Mouse (Mus musculus) cortical plate, adult 2 months (tissue): ENCODE data around the gene Fancd2os. TPM values are rescaled to one million over a fixed set of nuclear protein-coding genes. Genes with fewer than 3 reads are reported as not detected.

Source experiments
- H3K27ac ChIP-seq: fragments of 200-500 bp; 2 replicates; pipeline ENCODE4 v1.5.1; 2012; ENCODE audit warnings: low read length, control low read depth, inconsistent platforms; ENCODE audit not compliant: insufficient read depth
- H3K4me1 ChIP-seq: fragments of 200-500 bp; 2 replicates; pipeline ENCODE4 v1.6.1; 2011; ENCODE audit warnings: low read length; ENCODE audit not compliant: control insufficient read depth, insufficient read depth
- H3K4me3 ChIP-seq: fragments of 200-500 bp; 2 replicates; pipeline ENCODE4 v1.5.1; 2011; ENCODE audit warnings: mild to moderate bottlenecking, low read length, control low read depth; ENCODE audit not compliant: insufficient read depth
- CTCF ChIP-seq: fragments of 200-500 bp; IDR thresholded peaks from 2 replicates; pipeline ENCODE4 v1.5.1; 2011; ENCODE audit warnings: mild to moderate bottlenecking, control low read depth, low read length; ENCODE audit not compliant: insufficient read depth; ENCODE audit errors: extremely low read depth
- POLR2A ChIP-seq: fragments of 200-500 bp; IDR thresholded peaks from 2 replicates; pipeline ENCODE4 v1.6.1; 2011; ENCODE audit warnings: mild to moderate bottlenecking, low read length, control low read depth; ENCODE audit not compliant: insufficient read depth; ENCODE audit errors: extremely low read depth
- polyA plus RNA-seq: library from polyadenylated mRNA; depleted of rRNA; stranded (reverse); fragments of >200 nt; gene quantifications from 2 replicates; pipeline ENCODE4 v1.2.3, GENCODE M21; 2012

Gene Fancd2os
- polyA plus RNA-seq, 1 experiment = 0.19 TPM

DNA sequence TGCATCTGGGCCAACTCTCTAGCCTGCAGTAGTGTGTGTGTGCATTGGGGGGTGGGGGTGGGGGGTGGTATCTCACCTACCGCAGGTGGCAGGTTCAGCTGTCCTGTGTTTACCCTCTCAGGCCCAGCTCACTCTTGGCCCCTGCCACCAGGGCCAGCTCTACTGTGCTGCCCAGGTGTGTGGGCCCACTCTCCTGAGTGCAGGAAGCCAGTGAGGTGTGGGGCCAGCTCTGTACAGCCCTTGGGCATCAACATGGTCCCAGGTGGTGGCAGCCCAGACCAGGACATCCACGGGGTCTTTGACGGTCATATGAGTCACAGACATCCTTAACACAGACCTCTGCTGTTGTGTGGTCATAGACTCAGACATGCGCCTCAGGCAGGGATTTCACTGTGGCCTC is 32.3 kb upstream of the Fancd2os start:
- TF ChIP-seq CTCF (no peak), POLR2A (no peak)

DNA sequence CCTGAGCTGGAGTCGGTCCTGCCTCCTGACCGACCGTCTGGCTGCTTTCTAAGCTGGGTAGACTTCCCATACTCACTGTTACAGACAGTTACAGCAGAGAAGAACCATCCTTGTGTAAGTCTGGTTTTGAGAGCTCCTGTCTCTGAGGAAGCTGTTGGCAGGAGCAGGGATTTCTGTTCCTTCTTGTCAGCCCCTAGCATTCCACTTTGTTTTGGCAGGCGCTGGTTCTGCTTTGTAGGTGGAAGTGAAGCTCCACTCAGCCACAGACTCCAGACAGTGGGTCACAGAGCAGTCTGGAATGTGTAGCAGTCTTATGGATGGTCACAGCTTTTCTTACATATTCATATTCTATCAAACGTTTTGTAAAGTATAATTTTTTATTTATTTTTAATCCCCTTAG is 29.8 kb upstream of the Fancd2os start:
- H3K27ac ChIP-seq = no peak overlapping the region

More for the DNA sequence above, 32.3 kb upstream of the Fancd2os start:
- no peak overlapping the region for H3K4me3 ChIP-seq
- H3K4me1 ChIP-seq = no peaks in the 10 kb centered on the region; the same call in 1 of the 2 replicates
- H3K27ac ChIP-seq = no peak overlapping the region

DNA sequence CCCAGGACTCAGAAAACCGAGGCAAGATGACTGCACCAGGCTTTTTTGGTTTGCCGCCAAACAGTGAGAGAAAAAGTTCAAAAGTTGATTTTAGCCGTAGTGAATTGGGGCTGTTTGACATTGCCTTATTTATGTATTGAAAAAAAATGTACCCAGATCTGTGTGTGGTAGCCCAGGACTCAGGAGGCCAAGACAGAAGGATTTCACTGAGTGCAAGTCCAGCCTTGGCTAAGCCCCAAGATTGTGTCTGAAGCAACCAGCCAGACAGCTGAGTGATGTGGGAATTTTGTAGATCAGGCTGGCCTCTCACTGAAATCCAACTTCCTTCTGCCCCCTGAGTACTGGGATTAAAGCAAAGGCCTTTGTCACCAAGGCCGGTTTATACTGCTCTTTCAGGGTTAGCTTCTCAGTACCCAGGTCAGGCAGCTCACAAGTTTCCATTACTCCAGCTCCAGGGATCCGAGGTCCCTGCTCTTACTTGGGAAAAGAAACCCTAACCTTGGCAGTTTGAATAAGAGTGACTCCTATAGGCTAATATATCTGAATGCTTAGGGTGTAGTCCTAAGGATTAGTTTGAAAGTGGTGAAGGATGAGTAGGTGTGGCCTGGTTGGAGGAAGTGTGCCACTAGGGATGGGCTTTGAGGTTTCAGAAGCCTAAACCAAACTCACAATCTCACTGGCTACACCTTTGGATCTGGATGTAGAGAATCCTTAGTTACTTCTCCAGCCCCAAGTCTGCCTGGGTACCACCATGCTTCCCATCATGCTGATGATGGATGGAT is 24.7 kb upstream of the Fancd2os start:
- Histone ChIP-seq H3K4me3 (peak overlapping the region; percentile 71), H3K27ac (no peak overlapping the region), H3K4me1 (no peaks in the 10 kb centered on the region; the same call in 1 of the 2 replicates)
- TF ChIP-seq CTCF (no peak), POLR2A (no peak)

More for the DNA sequence above, 29.8 kb upstream of the Fancd2os start:
- TF ChIP-seq CTCF (no peak), POLR2A (no peak)
- Histone ChIP-seq H3K4me1 (no peaks in the 10 kb centered on the region; the same call in 1 of the 2 replicates), H3K4me3 (no peak overlapping the region)

DNA sequence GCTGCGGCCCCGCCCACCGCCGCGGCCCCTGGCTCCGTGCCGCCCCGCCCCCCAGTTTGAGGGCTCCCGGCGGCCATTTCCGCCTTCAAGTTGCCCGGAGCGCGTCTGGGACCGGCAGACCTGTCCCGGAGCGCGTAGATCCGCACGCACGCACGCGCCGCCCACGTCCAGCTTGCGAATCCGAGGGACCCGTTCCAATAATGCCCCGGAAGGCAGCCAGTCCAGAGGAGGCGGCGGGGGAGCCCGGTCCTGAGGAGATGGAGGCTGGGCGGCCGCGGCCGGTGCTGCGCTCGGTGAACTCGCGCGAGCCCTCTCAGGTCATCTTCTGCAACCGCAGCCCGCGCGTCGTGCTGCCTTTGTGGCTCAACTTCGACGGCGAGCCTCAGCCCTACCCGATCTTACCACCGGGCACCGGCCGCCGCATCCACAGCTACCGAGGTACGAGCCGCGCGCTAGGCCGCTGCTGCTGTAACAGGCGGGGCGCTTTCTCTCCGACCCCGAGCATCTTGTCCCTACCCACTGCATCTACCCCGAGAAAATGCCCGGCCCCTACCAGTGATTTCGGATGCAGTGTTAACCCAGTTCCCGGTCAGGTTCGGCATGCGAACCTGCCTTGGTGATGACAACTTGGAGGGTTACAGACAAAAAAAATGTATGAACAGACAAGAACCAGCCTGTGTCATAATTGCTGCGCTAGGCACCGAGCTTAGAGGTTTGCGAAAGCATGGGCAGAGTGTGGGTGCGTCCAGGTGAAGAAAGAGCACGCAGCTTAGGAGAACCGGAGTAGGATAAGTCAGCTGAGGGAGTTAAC is 23.6 kb upstream of the Fancd2os start, which contains the start of gene Vhl:
Gene Vhl (plus strand): TSS at position 19 of the 811 bp plus-strand sequence.
- peak within 1 kb of the TSS; percentile 85 for H3K27ac ChIP-seq
- peak within 1 kb of the TSS; percentile 71 for H3K4me3 ChIP-seq
- H3K4me1 ChIP-seq = no peaks in the 10 kb centered on the region; the same call in 1 of the 2 replicates
- TF ChIP-seq POLR2A (peak; percentile 26; the same call in 1 of the 2 replicates), CTCF (no peak)

DNA sequence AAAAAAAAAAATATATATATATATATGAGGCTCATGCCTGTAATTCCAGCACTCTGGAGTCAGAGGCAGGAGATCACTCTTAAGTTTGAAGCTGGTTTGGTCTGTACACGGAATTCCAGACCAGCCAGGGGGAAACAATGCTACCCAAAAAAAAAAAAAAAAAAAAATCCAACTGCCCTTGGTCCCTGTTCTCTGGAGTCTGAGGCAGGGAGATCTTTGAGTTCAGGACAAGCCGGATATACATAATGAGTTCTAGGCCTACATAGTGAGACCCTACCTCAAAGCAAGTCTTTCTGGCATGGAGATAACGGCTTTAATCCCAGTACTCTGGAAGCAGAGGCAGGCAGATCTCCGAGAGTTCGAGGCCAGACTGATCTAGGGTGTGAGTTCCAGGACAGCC is 22.9 kb upstream of the Fancd2os start:
- no peak for TF ChIP-seq CTCF
- no peak overlapping the region for H3K27ac ChIP-seq
- no peaks in the 10 kb centered on the region; the same call in 1 of the 2 replicates for H3K4me1 ChIP-seq
- H3K4me3 ChIP-seq = peak overlapping the region; percentile 71

DNA sequence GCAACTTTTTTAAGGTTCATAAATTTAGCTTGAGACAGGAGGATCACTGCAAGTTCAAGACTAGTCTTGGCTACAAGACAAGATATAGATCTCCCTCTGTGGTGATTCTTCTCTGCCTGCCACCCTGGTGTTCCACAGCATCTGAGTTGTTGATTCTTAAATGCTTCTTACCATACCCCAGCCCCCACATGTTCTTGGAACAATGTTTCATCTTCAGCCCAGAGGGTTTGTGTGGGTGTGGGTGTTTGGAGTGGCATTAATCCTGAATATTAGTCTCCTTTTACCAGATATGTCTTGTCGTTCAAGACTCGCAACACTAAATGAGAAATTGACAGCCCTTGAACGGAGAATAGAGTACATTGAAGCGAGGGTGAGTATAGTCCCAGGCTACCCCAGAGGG is 15.0 kb upstream of the Fancd2os start:
- Histone ChIP-seq H3K4me3 (no peak overlapping the region), H3K4me1 (peaks cover 10% of the 10 kb centered on the region), H3K27ac (peak overlapping the region; percentile 48; the same call in 1 of the 2 replicates)
- TF ChIP-seq POLR2A = no peak
- no peak for TF ChIP-seq CTCF

DNA sequence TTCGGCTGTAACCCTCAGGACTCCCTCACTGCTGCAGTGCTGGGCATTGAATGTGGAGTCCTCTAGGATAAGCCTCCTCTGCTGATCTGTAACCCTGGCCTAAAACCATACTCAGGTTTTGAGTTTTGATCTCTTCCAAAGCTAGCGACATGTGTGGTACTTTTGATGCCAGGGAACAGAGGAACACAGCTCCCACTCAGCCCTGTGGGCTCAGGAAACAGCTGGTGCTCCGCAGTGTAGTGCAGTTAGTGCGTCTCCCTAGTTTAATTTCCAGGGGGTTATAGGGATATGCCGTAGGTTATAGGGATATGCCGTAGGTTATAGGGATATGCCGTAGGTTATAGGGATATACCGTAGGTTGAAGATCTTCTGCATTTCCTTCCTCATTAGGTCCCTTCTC is 14.5 kb upstream of the Fancd2os start:
- no peak overlapping the region for H3K4me3 ChIP-seq
- TF ChIP-seq POLR2A (no peak), CTCF (no peak)
- H3K27ac ChIP-seq = peak overlapping the region; percentile 14; the same call in 1 of the 2 replicates
- H3K4me1 ChIP-seq = peaks cover 10% of the 10 kb centered on the region

DNA sequence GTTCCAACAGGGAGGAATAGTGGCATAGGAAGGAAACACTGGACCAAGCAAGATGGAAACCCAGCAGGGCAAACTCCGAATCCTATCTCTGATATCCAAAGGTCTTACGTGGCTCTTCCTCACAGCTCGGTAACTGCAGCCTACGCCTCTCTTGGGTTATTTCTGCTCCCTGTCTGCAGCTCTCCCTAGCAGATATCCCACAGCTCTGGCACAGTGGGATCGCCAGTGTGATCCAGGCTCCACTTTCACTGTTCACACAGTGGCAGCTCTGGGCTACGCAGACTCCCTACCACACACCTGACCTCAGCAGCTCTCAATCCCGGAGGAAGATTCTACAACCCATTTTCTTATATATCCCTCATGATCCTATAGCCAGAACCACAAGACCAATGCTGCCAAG is 13.6 kb upstream of the Fancd2os start:
- Histone ChIP-seq H3K4me1 (peaks cover 13% of the 10 kb centered on the region), H3K4me3 (no peak overlapping the region), H3K27ac (0 out of 2 replicates have a peak overlapping the region, but pooled peaks have one; percentile 2)
- no peak for TF ChIP-seq CTCF
- TF ChIP-seq POLR2A = peak; percentile 28; the same call in 1 of the 2 replicates

DNA sequence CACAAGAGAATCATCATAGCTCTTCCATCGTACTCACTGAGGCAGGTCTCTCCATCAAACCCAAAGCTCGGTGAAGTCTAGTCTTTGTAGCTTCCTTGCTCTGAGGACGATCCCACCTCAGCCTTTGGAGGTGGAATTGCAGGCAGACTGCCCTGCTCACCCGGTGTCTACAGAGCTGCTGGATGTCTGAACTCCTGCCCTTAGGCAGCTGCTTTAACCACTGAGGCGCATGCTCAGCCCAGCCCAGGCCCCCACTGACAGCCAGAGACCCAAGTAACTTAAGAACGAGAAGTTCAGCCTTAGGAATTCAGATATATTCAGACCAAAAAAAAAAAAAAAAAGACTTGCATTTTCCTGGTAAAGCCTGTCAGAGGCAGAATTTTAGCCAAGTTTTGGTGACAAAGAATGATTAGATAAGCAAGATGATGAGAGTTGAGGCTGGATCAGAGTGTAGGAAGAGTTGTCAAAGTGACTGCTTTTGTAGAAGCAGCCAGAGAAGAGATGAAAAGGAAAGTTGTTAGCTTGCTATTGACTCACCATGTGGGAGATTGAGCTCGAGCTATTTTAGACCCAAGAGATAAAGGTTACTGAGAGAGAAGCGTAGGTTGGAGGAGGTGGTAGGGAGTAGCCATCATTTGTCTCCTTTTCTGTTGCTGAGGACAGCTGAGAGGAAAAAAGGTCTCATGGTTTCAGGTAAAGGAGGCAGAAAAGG is 11.9 kb upstream of the Fancd2os start:
- peak overlapping the region; percentile 88 for H3K27ac ChIP-seq

More for the DNA sequence above, 11.9 kb upstream of the Fancd2os start:
- Histone ChIP-seq H3K4me1 (peaks cover 19% of the 10 kb centered on the region), H3K4me3 (no peak overlapping the region)
- no peak for TF ChIP-seq CTCF
- TF ChIP-seq POLR2A = no peak
